Mouse (Mus musculus) c-Kit-positive CD71-positive TER-119-positive erythroid progenitor cells, embryonic 14.5 days (primary cell): ENCODE data around the gene Polr2c.
A peak's percentile ranks its signal among the peaks of the same experiment; 100 is the strongest.

Source experiments
- DNase-seq: peaks from one replicate; pipeline ENCODE4 v3.0.0-alpha.2; 2013; ENCODE audit warnings: low spot score

The Polr2c gene

DNA sequence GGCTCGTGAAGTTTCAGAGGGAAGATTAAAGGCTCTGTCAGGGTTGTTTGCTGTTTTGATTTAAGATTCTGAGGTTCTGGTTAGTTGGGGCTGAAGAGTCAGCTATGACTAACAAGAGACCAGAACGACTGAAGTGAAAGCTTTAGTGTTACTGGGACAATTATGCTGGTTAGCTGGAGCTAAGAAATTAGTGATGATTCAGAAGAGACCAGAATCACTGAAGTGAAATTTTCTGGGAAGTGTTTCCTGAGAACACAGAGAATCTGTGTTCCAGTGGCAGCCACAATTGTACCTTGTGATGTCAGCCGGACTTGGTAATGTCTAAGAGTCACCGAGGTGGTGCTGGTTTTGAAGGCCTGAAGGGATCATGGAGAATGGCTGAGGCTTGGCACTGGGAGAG lies 23.5 kb downstream of the Polr2c start:
- DNase-seq = no peak

DNA sequence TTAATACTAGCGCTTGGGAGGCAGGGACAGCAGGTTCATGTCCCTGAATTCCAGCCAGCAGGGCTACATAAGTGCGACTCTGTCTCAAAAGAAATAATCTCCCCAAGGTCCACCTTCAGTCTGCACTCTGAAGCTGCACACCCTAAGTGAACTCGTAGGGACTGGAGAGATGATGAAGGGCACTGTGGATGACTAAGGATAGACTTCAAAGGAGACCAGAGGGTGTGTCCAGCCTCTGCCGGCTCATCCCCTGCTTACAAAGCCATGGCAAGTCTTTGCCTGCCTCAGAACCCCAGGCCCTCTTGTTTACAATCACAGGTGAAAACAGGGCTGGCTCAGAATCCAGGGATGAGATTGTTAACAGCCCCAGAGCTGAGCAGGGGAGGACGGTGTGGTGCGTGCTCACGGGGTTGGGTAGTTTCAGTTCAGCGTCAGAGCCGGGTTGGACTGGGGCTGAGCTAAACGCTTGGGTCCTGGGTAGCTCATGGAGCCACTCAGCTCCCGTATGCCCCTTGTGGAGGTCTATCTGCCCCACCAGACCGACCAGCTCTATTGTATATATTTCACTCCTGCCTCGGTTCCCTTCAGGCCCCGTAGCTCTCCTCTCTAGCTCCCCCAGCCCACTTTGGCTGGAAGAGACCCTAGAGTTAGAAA lies 31.3 kb downstream of the Polr2c start:
- no peak for DNase-seq

DNA sequence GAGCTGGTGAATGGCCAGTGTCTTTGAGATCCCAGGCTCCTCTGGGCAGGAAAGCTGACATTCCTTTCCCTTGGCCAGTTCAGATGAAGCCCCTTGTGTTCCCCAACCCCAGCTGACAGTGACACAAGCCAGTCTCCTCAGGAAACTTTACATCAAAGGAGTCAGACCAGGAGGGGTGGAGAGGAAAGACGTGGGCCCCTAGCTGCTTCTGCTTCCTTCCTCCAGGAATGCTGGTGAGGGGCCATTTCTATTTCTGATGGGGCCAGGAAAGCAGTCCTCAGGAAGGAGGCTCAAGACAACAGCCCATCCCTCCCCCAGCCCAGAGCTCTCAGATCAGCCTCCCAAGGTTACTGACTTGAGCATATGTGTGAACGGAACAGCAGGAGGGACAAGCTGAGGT lies 35.7 kb downstream of the Polr2c start:
- DNase-seq = no peak

DNA sequence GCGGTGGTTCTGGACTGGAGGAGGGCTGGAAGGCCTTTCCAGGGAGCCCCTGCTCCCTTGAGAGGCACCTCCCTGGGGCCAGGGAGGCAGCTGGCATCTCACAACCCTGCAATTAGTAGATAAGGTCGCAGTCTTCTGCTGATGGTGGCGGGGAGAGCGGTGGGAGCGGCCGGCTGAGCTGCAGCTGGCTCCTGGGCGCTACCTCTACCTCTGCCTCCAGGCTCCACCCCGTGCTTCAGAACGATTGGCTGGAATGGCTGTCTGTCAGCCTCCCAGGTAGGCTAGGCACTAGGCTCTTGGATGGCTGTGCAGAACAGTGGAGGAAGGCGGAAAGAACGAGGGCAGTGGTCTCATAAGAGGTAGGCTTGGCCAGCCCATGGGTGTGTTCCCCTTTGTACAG lies 42.0 kb downstream of the Polr2c start:
- DNase-seq = peak; percentile 90

DNA sequence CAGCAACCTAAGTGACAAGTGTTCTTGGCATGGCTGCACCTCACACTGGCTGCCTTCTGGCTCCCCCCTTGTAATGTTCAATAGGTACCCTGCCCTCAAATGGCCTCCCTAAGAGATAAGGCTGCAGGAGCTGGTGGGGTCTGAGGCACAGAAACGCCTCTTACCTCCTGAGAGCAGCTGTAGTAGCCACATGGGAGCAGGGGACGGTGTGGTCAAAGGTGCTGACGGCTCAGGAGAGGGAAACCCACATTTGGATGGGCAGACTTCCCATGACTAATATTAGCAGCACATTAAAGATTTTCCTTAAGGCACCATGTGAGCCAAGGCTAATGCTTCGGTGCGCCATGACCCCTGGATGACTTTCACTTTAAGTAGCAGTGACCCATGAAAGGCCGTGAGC lies 43.4 kb downstream of the Polr2c start:
- no peak for DNase-seq

DNA sequence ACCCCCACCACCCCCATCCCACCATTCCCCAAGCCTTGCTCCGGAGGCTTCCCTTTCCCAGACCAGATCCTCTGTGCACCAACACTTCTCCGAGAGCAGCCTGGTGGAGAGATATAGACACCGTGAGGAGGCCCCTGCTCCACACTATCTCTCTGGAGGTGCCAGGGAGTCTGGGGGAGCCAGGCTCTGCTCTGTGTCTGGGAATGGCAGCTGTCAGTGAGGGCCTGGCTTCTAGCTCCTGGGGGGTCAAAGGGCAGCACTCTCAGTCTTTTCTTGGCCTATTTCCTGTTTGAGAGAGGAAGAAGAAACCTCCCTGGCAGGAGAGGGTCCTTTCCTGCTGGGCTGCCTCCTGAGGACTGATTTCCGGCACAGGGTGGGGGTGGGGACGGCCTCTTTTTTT lies 43.8 kb downstream of the Polr2c start:
- no peak for DNase-seq

DNA sequence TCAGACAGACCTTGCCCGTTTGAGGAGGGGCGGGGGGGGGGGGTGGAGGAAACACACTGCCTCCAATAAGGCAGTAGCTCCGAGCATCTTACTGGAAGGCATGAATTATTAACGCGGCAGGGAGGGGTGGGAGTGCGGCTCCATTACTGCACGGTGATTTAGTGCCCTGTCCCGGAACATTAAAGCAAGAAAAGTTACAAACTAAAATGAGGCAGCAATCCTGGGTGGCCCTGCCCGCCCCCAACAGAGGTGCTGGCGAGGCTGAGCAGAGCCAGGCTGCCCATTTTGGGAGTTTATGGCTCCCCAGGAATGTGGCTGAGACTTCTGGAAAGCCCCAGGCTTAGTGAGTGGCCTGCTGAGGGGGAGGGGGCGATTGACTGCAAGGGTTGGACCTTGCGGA lies 46.5 kb downstream of the Polr2c start:
- no peak for DNase-seq

DNA sequence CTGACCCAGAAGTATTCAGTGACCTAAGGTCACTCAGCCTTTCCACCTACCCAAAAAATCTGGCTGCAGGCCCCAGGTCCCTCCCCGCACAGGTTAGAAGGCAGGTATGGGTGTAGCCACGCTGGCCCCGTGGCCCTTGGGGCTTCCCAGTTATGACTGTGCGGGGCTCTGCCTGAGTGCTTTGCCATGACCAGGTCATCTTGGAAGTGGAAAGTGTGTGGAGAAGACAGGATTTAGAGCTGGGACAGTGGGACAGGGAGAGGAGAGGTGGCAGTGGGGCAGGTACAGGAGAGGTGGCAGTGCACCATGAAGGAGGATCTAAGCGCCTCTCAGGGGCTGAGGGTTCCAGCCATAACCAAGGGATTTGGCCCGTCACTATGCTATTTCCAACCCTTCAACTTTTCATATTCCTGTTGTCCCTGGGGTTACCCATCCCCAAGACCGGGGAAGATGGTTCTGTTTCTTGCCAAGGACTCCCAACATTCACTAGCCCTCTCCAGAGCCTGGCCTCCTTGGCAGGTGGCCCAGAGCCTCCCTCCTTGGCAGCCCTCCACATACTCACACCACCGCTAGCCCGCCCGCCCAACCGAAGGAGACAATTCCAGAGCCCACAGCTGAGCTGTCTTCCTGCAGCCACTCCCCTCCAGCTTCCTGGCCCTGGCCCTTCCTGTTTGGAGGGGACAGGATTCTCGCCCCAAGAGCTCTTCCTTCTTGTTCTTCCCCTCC lies 47.4 kb downstream of the Polr2c start:
- DNase-seq = no peak

DNA sequence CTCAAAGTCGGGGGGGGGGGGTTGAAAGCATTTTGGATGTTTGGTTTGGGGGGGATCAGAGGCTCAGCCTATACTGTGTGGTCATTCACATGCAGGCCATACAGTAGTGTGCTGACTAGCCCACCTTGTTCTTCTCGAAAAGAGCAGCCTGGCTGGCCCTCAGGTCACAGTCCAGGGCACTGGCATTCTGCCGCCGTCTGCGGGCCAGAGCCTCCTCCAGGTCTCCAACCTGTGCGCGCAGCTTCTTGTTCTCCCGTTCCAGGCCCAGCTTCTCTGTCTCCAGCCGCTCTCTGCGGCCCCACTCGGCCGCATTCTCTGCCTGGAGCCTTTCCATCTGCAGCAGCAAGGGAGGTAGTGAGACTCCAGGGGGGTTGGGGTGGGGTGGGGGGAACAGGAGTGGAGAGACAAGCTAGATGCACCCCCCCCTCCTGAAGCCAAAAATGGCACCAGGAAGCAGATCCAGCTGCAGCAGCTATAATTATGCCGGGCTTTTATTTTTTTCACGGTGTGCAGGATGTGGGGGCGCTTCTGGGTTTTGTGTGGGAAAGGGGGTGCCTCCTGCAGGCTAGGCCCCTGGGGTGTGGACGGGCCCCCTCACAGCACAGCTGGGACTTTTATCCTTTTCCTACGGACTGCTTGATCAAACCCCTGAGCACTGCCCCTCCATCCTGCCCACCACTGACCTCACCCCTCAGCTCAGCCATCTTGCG lies 50.5 kb downstream of the Polr2c start:
- DNase-seq = no peak

DNA sequence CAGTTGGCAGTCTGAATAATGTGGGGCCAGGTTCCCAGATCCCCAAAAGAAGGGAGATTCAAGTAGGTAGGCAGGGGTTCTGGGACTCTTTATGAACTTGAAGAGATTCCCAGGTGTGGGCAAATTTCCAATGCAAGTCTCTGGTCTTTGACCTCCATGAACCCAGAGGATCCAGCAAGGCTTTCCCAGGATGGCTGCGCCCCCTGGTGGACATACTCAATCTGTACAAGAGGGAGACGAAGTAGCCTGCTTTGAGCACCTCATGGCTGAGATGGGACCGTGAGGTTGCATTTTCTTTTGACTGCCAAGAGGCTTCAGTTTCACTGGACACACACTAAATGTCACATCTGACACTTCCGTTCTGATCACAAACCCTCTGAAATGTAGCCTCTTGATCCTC lies 51.6 kb downstream of the Polr2c start:
- peak; percentile 88 for DNase-seq

DNA sequence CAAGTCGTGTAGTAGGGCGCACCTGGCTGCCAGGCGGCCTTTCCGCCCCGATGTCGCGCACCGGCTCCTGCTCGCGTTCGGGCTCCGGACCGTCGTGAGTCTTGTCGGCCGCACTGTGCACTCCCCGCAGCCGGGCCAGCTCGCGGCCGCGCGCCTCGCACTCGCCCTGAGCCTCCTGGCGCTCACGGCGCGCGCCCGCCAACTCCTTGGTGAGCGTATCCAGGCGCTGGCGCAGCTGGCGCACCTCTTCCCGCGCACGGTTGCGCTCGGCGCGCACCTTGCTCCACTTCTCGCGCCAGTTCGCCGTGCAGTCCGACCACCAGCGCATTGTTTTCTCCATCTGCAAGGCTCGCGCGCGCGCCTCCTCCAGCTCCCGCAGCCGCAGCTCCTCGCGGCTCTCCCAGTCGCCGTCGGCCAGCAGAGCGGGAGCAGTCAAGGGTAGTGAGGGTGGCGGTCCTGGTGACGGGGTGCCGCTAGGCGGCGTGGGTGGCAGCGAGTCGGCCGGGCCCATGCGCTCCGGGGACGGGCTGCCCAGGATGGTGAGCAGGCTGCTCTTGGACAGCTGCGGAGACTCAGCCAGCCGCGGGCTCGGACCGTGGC lies 55.9 kb downstream of the Polr2c start:
- no peak for DNase-seq

DNA sequence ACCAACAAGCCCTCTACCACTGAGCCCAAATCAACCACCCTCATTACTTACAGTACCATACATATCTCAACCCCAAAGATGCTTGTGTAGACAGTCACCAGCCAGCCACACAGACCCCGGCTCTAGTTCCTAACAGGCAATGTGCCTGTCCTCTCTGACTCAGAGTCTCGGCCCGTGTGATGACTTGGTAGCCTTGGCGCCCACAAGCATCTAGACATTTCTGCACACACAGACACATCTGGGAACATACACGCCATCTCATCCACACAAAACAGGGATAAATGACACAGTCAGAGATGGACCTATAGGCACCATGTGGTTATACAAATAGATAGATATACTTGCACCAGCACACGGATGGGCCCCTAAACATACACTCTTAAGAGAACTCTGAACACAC lies 57.0 kb downstream of the Polr2c start:
- no peak for DNase-seq

DNA sequence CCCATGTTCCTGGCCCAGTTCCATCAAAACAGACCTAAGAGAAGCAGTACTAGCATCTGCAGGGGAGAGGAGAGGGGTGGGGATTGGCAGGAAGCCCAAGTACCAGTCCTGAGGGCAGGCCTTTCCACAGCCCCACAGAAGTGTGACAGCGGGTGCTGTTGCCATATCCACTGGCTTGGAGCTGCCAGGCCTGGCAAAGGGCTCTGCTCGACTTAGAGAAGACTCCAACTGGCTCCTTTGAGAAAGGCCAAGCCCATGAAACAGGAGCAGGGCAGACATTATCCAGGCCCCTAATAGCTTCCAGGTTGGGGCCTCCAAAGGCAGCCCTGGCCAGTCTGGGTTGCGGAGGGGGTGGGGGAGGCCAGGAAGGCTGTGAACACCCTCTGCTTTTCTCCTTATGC lies 57.5 kb downstream of the Polr2c start:
- no peak for DNase-seq

DNA sequence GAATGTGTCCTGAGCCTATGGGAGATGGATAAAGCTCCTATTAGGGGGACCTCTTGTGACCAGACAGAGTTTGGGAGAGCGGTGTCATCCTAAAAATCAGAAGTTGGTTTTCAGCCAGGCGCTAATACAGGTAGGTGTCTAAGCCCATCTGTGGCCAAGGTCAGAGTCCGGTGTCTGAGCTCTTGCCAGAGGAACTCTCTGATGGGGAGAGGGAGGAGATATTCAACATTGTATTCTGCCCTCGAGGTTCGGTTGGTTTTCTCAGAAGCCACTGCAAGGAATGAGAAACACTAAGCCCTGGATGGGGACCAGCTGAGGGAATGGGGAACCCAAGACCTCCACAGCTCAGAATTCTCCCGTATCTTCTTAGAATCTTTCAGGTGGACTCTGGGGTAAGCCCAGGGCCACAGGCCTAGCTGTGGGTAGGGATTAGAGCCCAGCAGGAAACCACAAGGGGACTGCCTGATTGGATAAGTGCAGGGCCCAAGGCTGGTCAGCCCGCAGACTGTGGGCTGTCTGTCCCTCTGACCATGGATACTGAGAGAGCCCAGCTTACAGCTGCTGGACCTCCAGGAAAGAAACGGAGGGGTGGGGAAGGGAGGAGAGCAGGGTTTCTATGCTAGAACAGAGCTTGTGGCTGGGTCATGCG lies 59.2 kb downstream of the Polr2c start:
- DNase-seq = no peak

DNA sequence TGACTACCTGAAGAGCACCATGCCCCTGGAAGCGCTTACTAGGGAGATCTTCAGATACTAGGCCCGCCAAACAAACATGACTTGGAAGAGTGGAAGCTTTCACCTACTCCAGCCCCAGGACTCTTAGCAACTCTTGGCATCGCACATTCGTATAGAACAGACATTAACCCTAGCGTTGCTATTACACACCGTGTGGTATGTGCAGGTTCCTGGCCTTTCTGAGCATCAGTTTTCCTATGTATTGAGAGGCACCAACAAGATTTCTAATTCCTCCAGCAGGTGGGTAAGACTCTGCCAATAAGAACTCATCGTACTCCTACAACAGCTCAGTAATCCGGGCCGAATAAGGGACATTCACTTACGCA lies 59.7 kb downstream of the Polr2c start:
- DNase-seq = no peak

DNA sequence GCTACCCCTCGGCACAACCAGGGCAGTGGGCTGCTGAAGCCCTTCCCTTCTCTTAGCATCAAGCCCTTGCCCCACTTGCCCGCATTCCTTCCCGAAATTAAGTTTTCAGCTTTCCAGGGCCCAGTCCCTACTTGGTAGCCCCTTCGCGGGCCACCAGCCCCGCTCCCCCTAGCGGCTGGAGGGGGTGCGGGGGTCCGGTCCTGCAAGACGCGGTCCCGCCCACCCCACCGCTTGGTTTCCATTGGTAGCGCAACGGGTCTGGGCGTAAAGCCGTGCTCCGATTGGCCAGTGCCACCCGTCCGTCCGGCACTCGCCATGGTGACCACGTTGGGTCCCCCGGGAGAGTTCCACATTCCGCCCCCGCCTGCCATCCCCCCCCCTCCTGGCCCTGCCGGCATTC lies 60.1 kb downstream of the Polr2c start:
- peak; percentile 54 for DNase-seq

DNA sequence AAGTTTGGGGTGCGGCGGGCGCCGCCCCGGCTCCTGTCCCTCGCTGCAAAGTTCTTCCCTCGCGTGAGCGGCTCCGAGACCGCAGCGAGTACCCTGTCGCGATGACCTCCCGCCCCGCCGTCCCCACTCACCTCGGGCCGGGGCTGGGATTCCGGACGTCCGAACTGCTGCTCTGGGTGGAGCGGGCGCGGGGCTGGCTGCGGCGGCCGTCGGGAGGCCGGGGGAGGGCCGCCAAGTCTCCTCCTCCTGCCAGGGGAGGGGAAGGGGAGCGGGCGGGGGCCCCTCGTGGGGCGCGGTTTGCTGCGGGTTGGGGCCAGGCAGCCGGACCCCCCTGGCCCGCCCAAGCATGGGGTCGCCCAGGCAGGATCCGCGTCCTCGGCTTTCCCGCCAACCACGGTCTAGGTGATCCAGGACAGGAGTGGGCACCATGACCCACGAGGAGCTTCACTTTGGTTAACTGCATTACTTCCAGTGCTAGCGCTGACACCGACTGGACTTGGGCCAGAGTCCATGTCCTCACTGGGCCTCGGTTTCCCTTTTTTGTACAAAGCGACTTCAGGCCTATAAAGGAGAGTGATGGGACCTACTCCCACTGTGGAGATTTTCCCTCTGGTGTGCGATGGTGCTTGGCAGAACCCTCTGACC lies 60.7 kb downstream of the Polr2c start, which contains the start of gene Ccdc102a:
Gene Ccdc102a (minus strand): TSS at position 248 of the 645 bp plus-strand sequence.
- no peak for DNase-seq

DNA sequence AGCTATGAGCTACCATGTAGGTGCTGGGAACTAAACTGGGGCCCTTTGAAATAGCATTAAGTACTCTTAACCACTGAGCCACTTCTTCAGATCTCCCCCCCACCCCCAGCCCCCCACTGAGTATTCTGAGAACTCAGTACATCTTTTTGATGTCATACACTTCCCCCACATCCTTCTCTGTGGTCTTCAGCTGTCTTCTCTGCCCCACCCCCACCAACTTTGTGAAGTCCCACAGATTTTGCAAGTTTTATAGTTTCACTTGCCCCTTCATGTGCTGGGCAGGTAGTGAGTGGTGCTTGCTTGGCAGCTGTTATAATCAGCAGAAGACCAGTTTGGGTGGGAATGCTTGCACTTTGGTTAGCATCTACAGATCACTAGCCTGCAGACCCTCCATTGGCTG lies 62.0 kb downstream of the Polr2c start:
- no peak for DNase-seq

DNA sequence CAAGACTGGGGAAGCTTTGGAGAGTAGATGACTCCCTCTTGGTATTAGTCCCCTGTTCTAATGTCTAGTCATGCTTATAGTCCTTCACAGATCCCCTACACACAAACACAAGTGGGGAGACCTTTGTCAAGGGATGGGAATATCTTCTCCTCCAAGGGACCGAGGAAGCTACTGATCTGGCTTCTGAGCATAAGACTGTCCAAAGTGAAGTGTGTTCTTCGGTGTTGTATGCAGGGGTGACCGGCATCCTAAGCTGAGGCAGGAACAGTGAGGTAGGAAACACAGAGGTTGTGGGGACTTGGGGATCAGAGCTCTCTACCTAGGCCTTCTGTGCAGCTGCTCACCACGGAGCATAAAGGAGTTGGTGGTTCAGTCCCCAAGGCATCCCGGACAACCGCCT lies 64.9 kb downstream of the Polr2c start:
- no peak for DNase-seq

DNA sequence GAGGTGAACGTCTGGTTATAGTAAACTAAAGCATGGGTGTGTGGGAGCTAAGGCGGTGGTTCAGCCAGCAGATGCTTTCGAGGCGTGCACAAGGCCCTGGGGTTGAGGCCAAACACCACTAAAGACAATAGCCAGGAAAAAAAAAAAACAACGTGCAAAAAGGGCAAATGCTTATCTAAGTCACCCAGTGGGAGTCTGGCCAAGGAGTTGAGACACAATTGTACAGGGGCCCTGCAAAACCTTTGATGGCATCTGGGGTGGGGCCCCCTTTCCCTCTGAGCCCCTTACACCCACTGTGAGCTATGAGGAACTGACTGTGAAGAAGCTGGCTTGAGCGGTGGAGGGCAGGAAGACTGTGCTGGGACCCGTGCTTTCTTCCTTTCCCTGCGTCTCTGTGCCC lies 65.4 kb downstream of the Polr2c start:
- no peak for DNase-seq
